9 mouse cellular contexts compared by ENCODE assay signal in genomic region chr14:70832462-70833212, GRCm38 (mm10).
DNase-seq lines count a peak whose midpoint lies in the region; ATAC-seq and TF ChIP-seq lines count a peak whose summit lies in the region.
"Had no signal": no experiment of that assay in that cellular context is flagged by ENCODE, and none has a peak within 500 bp of the region (broad histone marks: within the 10 kb centered on the region; RNA-seq: fewer than 3 reads in every experiment).

No protein-coding gene starts in this region.

- H3K4me2 ChIP-seq in forebrain, embryonic 13.5 days = no peak overlapping the region
- H3K4me2 ChIP-seq in liver, embryonic 12.5 days = no peak overlapping the region

- no peaks in the 10 kb centered on the region for H3K9me3 ChIP-seq in forebrain, embryonic 13.5 days (replicated peaks)
- H3K9me3 ChIP-seq in forebrain, embryonic 10.5 days = no peaks in the 10 kb centered on the region
- no peaks in the 10 kb centered on the region for H3K9me3 ChIP-seq in liver, embryonic 12.5 days (replicated peaks)

- H3K4me1 ChIP-seq in forebrain, embryonic 13.5 days = peaks cover 5% of the 10 kb centered on the region
- H3K4me1 ChIP-seq in forebrain, embryonic 10.5 days = peaks cover 5% of the 10 kb centered on the region
- peaks cover 5% of the 10 kb centered on the region for H3K4me1 ChIP-seq in liver, adult 2 months (ENCODE audit: control insufficient read depth, insufficient read depth, low read length)
- H3K4me1 ChIP-seq in liver, embryonic 12.5 days = no peaks in the 10 kb centered on the region
- no peaks in the 10 kb centered on the region for H3K4me1 ChIP-seq in thymus, adult 2 months (replicated peaks; ENCODE audit: control insufficient read depth, insufficient read depth, low read length)

- H3K79me2 ChIP-seq in liver, adult 2 months (ENCODE audit: control insufficient read depth, insufficient read depth, low read length) = no peaks in the 10 kb centered on the region

- H3K36me3 ChIP-seq in forebrain, embryonic 13.5 days (ENCODE audit: poor library complexity, severe bottlenecking) = no peaks in the 10 kb centered on the region
- no peaks in the 10 kb centered on the region for H3K36me3 ChIP-seq in forebrain, embryonic 10.5 days (replicated peaks)
- H3K36me3 ChIP-seq in liver, adult 2 months (ENCODE audit: control insufficient read depth, insufficient read depth, low read length) = no peaks in the 10 kb centered on the region
- H3K36me3 ChIP-seq in liver, embryonic 12.5 days = no peaks in the 10 kb centered on the region
- H3K36me3 ChIP-seq in thymus, adult 2 months (ENCODE audit: control insufficient read depth, insufficient read depth, low read length) = no peaks in the 10 kb centered on the region

- H3K9ac ChIP-seq in forebrain, embryonic 13.5 days = no peak overlapping the region
- H3K9ac ChIP-seq in liver, adult 2 months (ENCODE audit: low read depth, low read length) = no peak overlapping the region
- H3K9ac ChIP-seq in liver, embryonic 12.5 days = no peak overlapping the region

- WGBS in forebrain, embryonic 13.5 days = 70% methylated on average over 16 of the region's 16 CpGs
- WGBS in forebrain, embryonic 10.5 days = 87% methylated on average over 16 of the region's 16 CpGs
- 45% methylated on average over 16 of the region's 16 CpGs for WGBS in liver, adult 2 months
- WGBS in liver, embryonic 12.5 days (ENCODE audit: insufficient replicate concordance) = 69% methylated on average over 16 of the region's 16 CpGs
- 92% methylated on average over 16 of the region's 16 CpGs for WGBS in thymus, adult 2 months

- TF ChIP-seq CTCF in liver, adult 2 months (IDR thresholded peaks at IDR 0.05; ENCODE audit: low read depth, low read length) = no peak
- TF ChIP-seq CTCF in thymus, adult 2 months (IDR thresholded peaks at IDR 0.05; ENCODE audit: borderline replicate concordance, control insufficient read depth, extremely low read depth, insufficient read depth, low read length, poor library complexity) = no peak

- H3K27ac ChIP-seq in forebrain, embryonic 13.5 days = peak overlapping the region; percentile 61
- H3K27ac ChIP-seq in forebrain, embryonic 10.5 days = no peak overlapping the region
- H3K27ac ChIP-seq in liver, adult 2 months (replicated peaks; ENCODE audit: insufficient read depth, low read depth, low read length) = peak overlapping the region; percentile 74
- H3K27ac ChIP-seq in liver, embryonic 12.5 days = no peak overlapping the region
- no peak overlapping the region for H3K27ac ChIP-seq in thymus, adult 2 months (ENCODE audit: control insufficient read depth, insufficient read depth, low read length)

- no peak for DNase-seq in forebrain, embryonic 10.5 days (ENCODE audit: extremely low spot score, low spot score)
- DNase-seq in liver, adult 2 months (ENCODE audit: extremely low read depth, low read depth, low spot score) = peak; percentile 82
- DNase-seq in cerebellum, postnatal 36 days = peak; percentile 4 to 7
- DNase-seq in kidney, postnatal 25 days = peak; percentile 30 to 57
- no peak for DNase-seq in thymus, adult 2 months
- no peak for DNase-seq in frontal cortex, postnatal 36 days (ENCODE audit: low spot score in 2 of 2)

- no peaks in the 10 kb centered on the region for H3K27me3 ChIP-seq in forebrain, embryonic 13.5 days
- H3K27me3 ChIP-seq in forebrain, embryonic 10.5 days (ENCODE audit: poor library complexity, severe bottlenecking) = no peaks in the 10 kb centered on the region
- H3K27me3 ChIP-seq in liver, adult 2 months (ENCODE audit: control insufficient read depth, insufficient read depth, low read length) = no peaks in the 10 kb centered on the region
- H3K27me3 ChIP-seq in liver, embryonic 12.5 days (replicated peaks) = no peaks in the 10 kb centered on the region
- H3K27me3 ChIP-seq in thymus, adult 2 months (ENCODE audit: control insufficient read depth, insufficient read depth, low read length) = no peaks in the 10 kb centered on the region

- no peak overlapping the region for H3K4me3 ChIP-seq in forebrain, embryonic 13.5 days
- no peak overlapping the region for H3K4me3 ChIP-seq in forebrain, embryonic 10.5 days
- H3K4me3 ChIP-seq in liver, adult 2 months (ENCODE audit: insufficient read depth, low read depth, low read length) = no peak overlapping the region; the same call in 1 of the 2 replicates
- H3K4me3 ChIP-seq in liver, embryonic 12.5 days = no peak overlapping the region
- H3K4me3 ChIP-seq in thymus, adult 2 months (ENCODE audit: control insufficient read depth, insufficient read depth, low read length) = no peak overlapping the region

- no peak for TF ChIP-seq POLR2A in liver, adult 2 months (IDR thresholded peaks at IDR 0.05; ENCODE audit: extremely low read depth, insufficient read depth, low read length)
- no peak for TF ChIP-seq POLR2A in thymus, adult 2 months (IDR thresholded peaks at IDR 0.05; ENCODE audit: control insufficient read depth, extremely low read depth, insufficient read depth, low read length, poor library complexity)

- ATAC-seq in forebrain, embryonic 13.5 days = peak; percentile 83
- no peak for ATAC-seq in liver, embryonic 12.5 days
- ATAC-seq: inflammation-experienced regulatory T-cells, adult 6 months had no signal

Comparison
In these comparisons a context has a peak if more than half of its experiments do, and no peak if none do; other contexts are left out.
1. H3K27ac ChIP-seq: peak in forebrain, embryonic 13.5 days (single experiment) and liver, adult 2 months (single experiment); none in forebrain, embryonic 10.5 days (single experiment), liver, embryonic 12.5 days (single experiment) and thymus, adult 2 months (single experiment).
2. DNase-seq: peak in liver, adult 2 months (single experiment), cerebellum, postnatal 36 days (2 of 2) and kidney, postnatal 25 days (2 of 2); none in forebrain, embryonic 10.5 days (single experiment), thymus, adult 2 months (single experiment) and frontal cortex, postnatal 36 days (0 of 2).